ENCODE assay signal across 8 mouse cellular contexts in the genomic region with DNA sequence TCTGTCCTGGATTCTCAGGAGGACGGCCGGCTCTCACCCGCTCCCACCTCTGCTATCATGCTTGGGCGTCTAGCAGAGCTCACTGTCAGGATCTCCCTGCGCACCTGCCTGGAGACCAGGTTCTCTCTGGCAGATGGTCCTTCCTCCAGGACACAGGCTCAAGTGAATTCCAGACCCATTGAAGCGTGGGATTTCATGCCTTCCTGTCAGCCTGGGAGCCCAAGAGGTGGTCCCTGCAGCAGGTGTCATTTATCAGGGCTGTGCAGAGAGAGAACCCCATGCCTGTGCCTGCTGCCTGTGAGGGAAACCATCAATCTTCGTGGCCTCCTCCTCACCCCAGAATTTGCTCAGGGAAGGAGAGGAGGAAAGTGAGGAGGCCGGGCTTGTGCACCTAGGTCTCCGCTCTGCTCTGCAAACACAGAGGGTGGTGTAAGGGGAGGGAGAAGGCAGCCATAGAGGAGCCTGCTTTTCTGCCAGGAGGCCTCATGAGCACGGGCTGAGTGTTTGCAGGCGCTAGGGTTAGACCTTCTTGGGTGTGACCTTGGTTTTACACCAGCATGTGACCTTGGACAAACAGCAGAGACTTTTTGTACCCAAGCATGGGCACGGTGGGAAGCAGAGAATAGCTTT.
DNase-seq lines count a peak whose midpoint lies in the region; ATAC-seq lines count a peak whose summit lies in the region.

No protein-coding gene starts in this region.

- H3K27me3 ChIP-seq in kidney, embryonic 16.5 days (ENCODE audit: insufficient read depth, low read length): no peaks in the 10 kb centered on the region
- no peaks in the 10 kb centered on the region for H3K27me3 ChIP-seq in hindbrain, embryonic 15.5 days
- H3K27me3 ChIP-seq in neural tube, embryonic 15.5 days (replicated peaks): no peaks in the 10 kb centered on the region
- H3K27me3 ChIP-seq in midbrain, embryonic 16.5 days (ENCODE audit: control insufficient read depth, insufficient read depth, low read depth, low read length): no peaks in the 10 kb centered on the region

- H3K4me1 ChIP-seq in kidney, embryonic 16.5 days (ENCODE audit: insufficient read depth, low read length): peaks cover 28% of the 10 kb centered on the region
- H3K4me1 ChIP-seq in hindbrain, embryonic 15.5 days (replicated peaks): peaks cover 31% of the 10 kb centered on the region
- peaks cover 35% of the 10 kb centered on the region for H3K4me1 ChIP-seq in neural tube, embryonic 15.5 days
- peaks cover 15% of the 10 kb centered on the region for H3K4me1 ChIP-seq in midbrain, embryonic 16.5 days (ENCODE audit: control insufficient read depth, insufficient read depth, low read length)

- no peaks in the 10 kb centered on the region for H3K9me3 ChIP-seq in kidney, embryonic 16.5 days (ENCODE audit: low read length)
- no peaks in the 10 kb centered on the region for H3K9me3 ChIP-seq in hindbrain, embryonic 15.5 days
- H3K9me3 ChIP-seq in neural tube, embryonic 15.5 days (replicated peaks): no peaks in the 10 kb centered on the region
- no peaks in the 10 kb centered on the region for H3K9me3 ChIP-seq in midbrain, embryonic 16.5 days (replicated peaks; ENCODE audit: control insufficient read depth, low read length, poor library complexity, severe bottlenecking)

- H3K27ac ChIP-seq in kidney, embryonic 16.5 days (ENCODE audit: low read length): peak overlapping the region; percentile 76
- H3K27ac ChIP-seq in hindbrain, embryonic 15.5 days (replicated peaks): peak overlapping the region; percentile 53
- peak overlapping the region; percentile 60 for H3K27ac ChIP-seq in neural tube, embryonic 15.5 days (replicated peaks)
- H3K27ac ChIP-seq in midbrain, embryonic 16.5 days (ENCODE audit: low read length): no peak overlapping the region

- no peak overlapping the region for H3K4me2 ChIP-seq in kidney, embryonic 16.5 days (replicated peaks; ENCODE audit: low read depth, low read length)
- H3K4me2 ChIP-seq in hindbrain, embryonic 15.5 days: no peak overlapping the region
- no peak overlapping the region for H3K4me2 ChIP-seq in neural tube, embryonic 15.5 days
- no peak overlapping the region for H3K4me2 ChIP-seq in midbrain, embryonic 16.5 days (ENCODE audit: low read length)

- peak; percentile 87 for ATAC-seq in kidney, embryonic 16.5 days (ENCODE audit: low FRiP score, low TSS enrichment)
- no peak for ATAC-seq in hindbrain, embryonic 15.5 days (ENCODE audit: low FRiP score, low read depth)
- no peak; the same call in 1 of the 2 replicates for ATAC-seq in neural tube, embryonic 15.5 days (ENCODE audit: low FRiP score)
- no peak for ATAC-seq in inflammation-experienced regulatory T-cells, adult 6 months
- ATAC-seq in midbrain, embryonic 16.5 days: no peak
- no peak for ATAC-seq in megakaryocyte, adult 5-6 weeks (ENCODE audit: poor library complexity, severe bottlenecking)

- no peak overlapping the region for H3K4me3 ChIP-seq in kidney, embryonic 16.5 days (ENCODE audit: low read length)
- H3K4me3 ChIP-seq in hindbrain, embryonic 15.5 days: no peak overlapping the region
- H3K4me3 ChIP-seq in neural tube, embryonic 15.5 days (replicated peaks): no peak overlapping the region
- H3K4me3 ChIP-seq in midbrain, embryonic 16.5 days (ENCODE audit: low read depth, low read length): no peak overlapping the region

- H3K9ac ChIP-seq in kidney, embryonic 16.5 days (replicated peaks; ENCODE audit: low read length): no peak overlapping the region
- no peak overlapping the region for H3K9ac ChIP-seq in hindbrain, embryonic 15.5 days
- H3K9ac ChIP-seq in neural tube, embryonic 15.5 days (replicated peaks): no peak overlapping the region
- no peak overlapping the region for H3K9ac ChIP-seq in midbrain, embryonic 16.5 days (ENCODE audit: low read depth, low read length)

- DNase-seq in kidney, postnatal 36 days: no peak
- peak; percentile 50 to 70 for DNase-seq in cerebellum, postnatal 14 days

- no peaks in the 10 kb centered on the region for H3K36me3 ChIP-seq in kidney, embryonic 16.5 days (ENCODE audit: insufficient read depth, low read length)
- no peaks in the 10 kb centered on the region for H3K36me3 ChIP-seq in hindbrain, embryonic 15.5 days
- no peaks in the 10 kb centered on the region for H3K36me3 ChIP-seq in neural tube, embryonic 15.5 days
- no peaks in the 10 kb centered on the region for H3K36me3 ChIP-seq in midbrain, embryonic 16.5 days (ENCODE audit: control insufficient read depth, insufficient read depth, low read length)

- WGBS in kidney, embryonic 16.5 days: 9% methylated on average over 12 of the region's 12 CpGs
- 43% methylated on average over 12 of the region's 12 CpGs for WGBS in hindbrain, embryonic 15.5 days
- WGBS in neural tube, embryonic 15.5 days: 42% methylated on average over 12 of the region's 12 CpGs
- WGBS in midbrain, embryonic 16.5 days: 63% methylated on average over 12 of the region's 12 CpGs

Comparison
In these comparisons a context has a peak if more than half of its experiments do, and no peak if none do; other contexts are left out.
1. DNase-seq: peak in cerebellum, postnatal 14 days (2 of 2); none in kidney, postnatal 36 days (0 of 2).